Mouse (Mus musculus) forebrain, embryonic 12.5 days (tissue): Measurements from ENCODE around the gene Gm4567. TPM values are rescaled to one million over a fixed set of nuclear protein-coding genes. Genes with fewer than 3 reads are reported as not detected.
"Not testable (repeated sequence)": the region's sequence is repeated elsewhere in the genome, so short reads cannot be mapped to it uniquely, and the experiment has no call there.

Source experiments
- ATAC-seq: fragments of 200-750 bp; cut with Nextera tagmentation; 2 replicates; pipeline ENCODE4 v1.8.0; 2017; ENCODE audit warnings: moderate TSS enrichment; ENCODE audit not compliant: low FRiP score
- H3K27ac ChIP-seq: fragments of 300-500 bp; sonication (generic); 2 replicates; pipeline ENCODE4 v1.5.1; 2016; ENCODE audit warnings: mild to moderate bottlenecking
- H3K27me3 ChIP-seq: fragments of 300-500 bp; sonication (generic); 2 replicates; pipeline ENCODE4 v1.6.1; 2016; ENCODE audit warnings: mild to moderate bottlenecking
- H3K36me3 ChIP-seq: fragments of 300-500 bp; sonication (generic); replicated peaks from 2 replicates; pipeline ENCODE4 v1.6.1; 2016; ENCODE audit warnings: mild to moderate bottlenecking
- H3K4me1 ChIP-seq: fragments of 300-500 bp; sonication (generic); 2 replicates; pipeline ENCODE4 v1.6.1; 2016
- H3K4me2 ChIP-seq: fragments of 300-500 bp; sonication (generic); 2 replicates; pipeline ENCODE4 v1.6.1; 2016; ENCODE audit warnings: mild to moderate bottlenecking, moderate library complexity
- H3K4me3 ChIP-seq: fragments of 300-500 bp; sonication (generic); replicated peaks from 2 replicates; pipeline ENCODE4 v1.5.1; 2016; ENCODE audit warnings: mild to moderate bottlenecking
- H3K9ac ChIP-seq: fragments of 300-500 bp; sonication (generic); 2 replicates; pipeline ENCODE4 v1.6.1; 2016; ENCODE audit warnings: mild to moderate bottlenecking
- H3K9me3 ChIP-seq: fragments of 300-500 bp; sonication (generic); 2 replicates; pipeline ENCODE4 v1.6.1; 2016
- WGBS: fragments of 180-500 bp; shearing (Covaris S2); methylation state at CpG from one replicate; pipeline ENCODE4 v1.1.7; 2016; 5-methylcytosine and 5-hydroxymethylcytosine counted together
- polyA plus RNA-seq: library from polyadenylated mRNA; unstranded; fragments of >200 nt; fragmentation: Nextera tagmentation; extraction: Ambion mirVana; gene quantifications from 2 replicates; pipeline ENCODE4 v1.2.1, GENCODE M21; 2016

The Gm4567 gene
- not detected in 2 replicates for polyA plus RNA-seq

DNA sequence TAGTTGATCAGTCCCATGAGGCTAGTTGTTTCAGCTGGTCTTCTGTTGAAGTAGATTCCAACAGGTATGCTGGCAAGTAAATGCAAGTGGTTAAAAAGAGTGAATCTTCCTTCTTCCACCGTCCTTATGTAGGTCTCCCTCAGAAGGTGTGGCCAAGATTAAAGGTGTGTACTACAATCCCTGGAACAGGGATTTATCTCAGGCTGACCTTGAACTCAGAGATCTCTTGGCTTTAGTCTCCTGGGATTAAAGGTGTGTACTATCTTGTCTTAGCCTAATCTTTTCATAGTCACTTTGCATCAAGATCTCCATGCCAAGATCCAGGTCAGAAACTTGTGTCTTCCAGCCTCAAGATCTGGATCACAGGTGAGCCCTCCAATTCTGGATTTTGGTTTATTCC, at the start of gene Gm4567:
Gene Gm4567 (minus strand): TSS at position 101 of the 400 bp plus-strand sequence.
- H3K4me3 ChIP-seq, ATAC-seq, H3K9me3 ChIP-seq, H3K27ac ChIP-seq, H3K4me1 ChIP-seq, H3K36me3 ChIP-seq, H3K4me2 ChIP-seq, H3K27me3 ChIP-seq, H3K9ac ChIP-seq: not testable (repeated sequence)
- no CpG with 5 or more reads among the region's 1 CpGs for WGBS

DNA sequence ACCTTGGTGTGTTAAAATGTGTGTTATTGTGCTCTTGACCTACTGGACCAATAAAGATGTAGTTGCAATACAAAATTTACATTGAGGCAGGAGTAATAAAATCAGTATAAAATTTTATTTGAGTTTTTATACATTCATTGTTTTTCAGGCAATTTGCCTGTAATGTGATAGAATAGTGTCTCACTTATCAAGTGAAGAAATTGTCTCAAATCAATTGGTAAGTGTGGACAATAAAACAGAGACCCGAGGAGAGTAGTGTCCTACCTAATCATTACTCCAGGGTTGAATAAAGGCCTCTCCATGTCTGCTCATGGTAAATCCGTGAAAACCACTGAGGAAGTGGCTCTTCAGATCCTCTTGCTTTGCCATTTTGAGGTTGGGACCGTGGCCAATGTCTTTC, 41.9 kb upstream of the Gm4567 start, which contains the start of gene Vmn1r157:
Gene Vmn1r157 (plus strand): TSS at position 301 of the 400 bp plus-strand sequence.
- not testable (repeated sequence) for H3K4me2 ChIP-seq, H3K27ac ChIP-seq, H3K4me1 ChIP-seq, H3K9me3 ChIP-seq, H3K27me3 ChIP-seq, H3K36me3 ChIP-seq, H3K4me3 ChIP-seq, H3K9ac ChIP-seq, ATAC-seq
- WGBS, result 42% methylated on average over 2 of the region's 3 CpGs

DNA sequence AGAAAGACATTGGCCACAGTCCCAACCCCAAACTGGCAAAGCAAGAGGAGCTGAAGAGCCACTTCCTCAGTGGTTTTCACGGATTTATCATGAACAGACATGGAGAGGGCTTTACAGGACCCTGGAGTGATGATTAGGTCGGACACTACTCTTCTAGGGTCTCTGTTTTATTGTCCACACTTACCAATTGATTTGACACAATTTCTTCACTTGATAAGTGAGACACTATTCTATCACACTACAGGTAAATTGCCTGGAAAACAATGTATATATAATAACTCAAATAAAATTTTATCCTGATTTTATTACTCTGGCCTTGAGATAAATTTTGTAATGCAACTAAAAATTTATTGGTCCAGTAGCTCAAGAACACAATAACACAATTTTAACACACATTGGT, 27.3 kb downstream of the Gm4567 start, which contains the start of gene Gm8693:
Gene Gm8693 (minus strand): TSS at position 101 of the 400 bp plus-strand sequence.
- not testable (repeated sequence) for H3K9me3 ChIP-seq, H3K4me1 ChIP-seq, H3K27ac ChIP-seq, H3K4me2 ChIP-seq, H3K9ac ChIP-seq, H3K4me3 ChIP-seq, H3K36me3 ChIP-seq, ATAC-seq, H3K27me3 ChIP-seq
- WGBS, result no CpG with 5 or more reads among the region's 2 CpGs

Other genes with a start within 250 kb of the Gm4567 start
- not detected in 2 replicates for gene Vmn1r151, start 220.0 kb downstream of the Gm4567 start, polyA plus RNA-seq
- gene Vmn1r152, start 196.7 kb downstream of the Gm4567 start, polyA plus RNA-seq, result not detected in 2 replicates
- not detected in 2 replicates for gene Gm8677, start 184.8 kb downstream of the Gm4567 start, polyA plus RNA-seq
- not detected in 2 replicates for gene Gm4201, start 154.4 kb downstream of the Gm4567 start, polyA plus RNA-seq
- gene Gm4565, start 131.6 kb downstream of the Gm4567 start, polyA plus RNA-seq, result not detected in 2 replicates
- gene Vmn1r155, start 61.7 kb downstream of the Gm4567 start, polyA plus RNA-seq, result not detected in 2 replicates
- gene Gm8693, start 27.4 kb downstream of the Gm4567 start, polyA plus RNA-seq, result not detected in 2 replicates
- not detected in 2 replicates for gene Vmn1r157, start 42.0 kb upstream of the Gm4567 start, polyA plus RNA-seq
- not detected in 2 replicates for gene Vmn1r158, start 71.1 kb upstream of the Gm4567 start, polyA plus RNA-seq
- gene Vmn1r159, start 123.9 kb upstream of the Gm4567 start, polyA plus RNA-seq, result not detected in 2 replicates
- gene Vmn1r160, start 151.5 kb upstream of the Gm4567 start, polyA plus RNA-seq, result not detected in 2 replicates